Mouse (Mus musculus) ES-Bruce4 (cell line): ENCODE measurements around the gene Abraxas1. TPM values are rescaled to one million over a fixed set of nuclear protein-coding genes. Genes with fewer than 3 reads are reported as not detected.

Experiments
- H3K27ac ChIP-seq: 2 replicates; pipeline ENCODE4 v1.5.1; 2012; ENCODE audit warnings: low read length, inconsistent platforms; ENCODE audit not compliant: insufficient read depth
- H3K27me3 ChIP-seq: 2 replicates; pipeline ENCODE4 v1.6.1; 2012; ENCODE audit warnings: mild to moderate bottlenecking, low read length, inconsistent platforms; ENCODE audit not compliant: control insufficient read depth, poor library complexity, insufficient read depth, severe bottlenecking
- H3K36me3 ChIP-seq: 2 replicates; pipeline ENCODE4 v1.6.1; 2012; ENCODE audit warnings: inconsistent platforms, mild to moderate bottlenecking, low read length, moderate library complexity; ENCODE audit not compliant: control insufficient read depth, poor library complexity, insufficient read depth, severe bottlenecking
- H3K4me1 ChIP-seq: one replicate; pipeline ENCODE4 v1.8.1; 2011; ENCODE audit warnings: low read length; ENCODE audit not compliant: control insufficient read depth, insufficient read depth
- H3K4me3 ChIP-seq: 2 replicates; pipeline ENCODE4 v1.5.1; 2011; ENCODE audit warnings: low read depth, mild to moderate bottlenecking, low read length
- H3K9ac ChIP-seq: 2 replicates; pipeline ENCODE4 v1.6.1; 2012; ENCODE audit warnings: low read depth, mild to moderate bottlenecking, inconsistent platforms; ENCODE audit not compliant: poor library complexity, severe bottlenecking
- H3K9me3 ChIP-seq: replicated peaks from 2 replicates; pipeline ENCODE4 v1.6.1; 2012; ENCODE audit warnings: mild to moderate bottlenecking, low read length, inconsistent platforms; ENCODE audit not compliant: control insufficient read depth, poor library complexity, insufficient read depth, severe bottlenecking
- CTCF ChIP-seq: IDR thresholded peaks from one replicate; pipeline ENCODE4 v1.8.1; 2011; ENCODE audit warnings: low read depth, low read length
- EP300 ChIP-seq: IDR thresholded peaks from 2 replicates; pipeline ENCODE4 v1.6.1; 2011; ENCODE audit warnings: low read depth, low read length; ENCODE audit not compliant: insufficient read depth
- POLR2A ChIP-seq: IDR thresholded peaks from one replicate; pipeline ENCODE4 v1.8.1; 2011; ENCODE audit warnings: low read length; ENCODE audit not compliant: insufficient read depth
- polyA plus RNA-seq: library from polyadenylated mRNA; stranded (reverse); fragments of >200 nt; gene quantifications from 2 replicates; pipeline ENCODE4 v1.2.4, GENCODE M21; 2011; ENCODE audit warnings: low read depth; ENCODE audit not compliant: missing spikeins, insufficient read depth, insufficient read length

Abraxas1 gene
- polyA plus RNA-seq, 1 experiment = 37.4 TPM

- H3K9ac ChIP-seq = peak overlapping the region; percentile 95
- peak overlapping the region; percentile 80 for H3K4me3 ChIP-seq
- TF ChIP-seq CTCF (no peak), POLR2A (no peak), EP300 (no peak)
- no peaks in the 10 kb centered on the region for H3K4me1 ChIP-seq
- H3K27me3 ChIP-seq = no peaks in the 10 kb centered on the region
- no peak overlapping the region; the same call in 1 of the 2 replicates for H3K27ac ChIP-seq
- peaks cover 15% of the 10 kb centered on the region for H3K36me3 ChIP-seq
- no peaks in the 10 kb centered on the region for H3K9me3 ChIP-seq
Observed at GRCm38 (mm10) chr5:100819568-100820480, 941 bp downstream of the Abraxas1 start.

- Histone ChIP-seq H3K4me3 (no peak overlapping the region), H3K4me1 (no peaks in the 10 kb centered on the region)
- TF ChIP-seq EP300 (no peak), CTCF (no peak), POLR2A (no peak)
Observed at GRCm38 (mm10) chr5:100818341-100818740, 2.4 kb downstream of the Abraxas1 start.

GRCm38 (mm10) chr5:100798165-100798860 lies 22.5 kb downstream of the Abraxas1 start, which contains the start of the genes Helq and Mrps18c:
Helq (minus strand) TSS chr5:100798598.
Mrps18c (plus strand) TSS chr5:100798627.
- Histone ChIP-seq H3K4me1 (no peaks in the 10 kb centered on the region), H3K36me3 (peaks cover 27% of the 10 kb centered on the region), H3K4me3 (peak within 1 kb of the TSS; percentile 95), H3K27me3 (no peaks in the 10 kb centered on the region), H3K27ac (no peak within 1 kb of the TSS), H3K9me3 (no peaks in the 10 kb centered on the region), H3K9ac (peak within 1 kb of the TSS; percentile 86)
- no peak for TF ChIP-seq CTCF
- peak; percentile 70; the same call in 1 of the 2 replicates for TF ChIP-seq EP300
- TF ChIP-seq POLR2A = peak; percentile 41

More at GRCm38 (mm10) chr5:100818341-100818740, 2.4 kb downstream of the Abraxas1 start:
- no peaks in the 10 kb centered on the region for H3K9me3 ChIP-seq
- H3K27ac ChIP-seq = no peak overlapping the region
- peaks cover 20% of the 10 kb centered on the region for H3K36me3 ChIP-seq
- no peak overlapping the region for H3K9ac ChIP-seq
- H3K27me3 ChIP-seq = no peaks in the 10 kb centered on the region

GRCm38 (mm10) chr5:100794084-100794483 lies 26.7 kb downstream of the Abraxas1 start:
- Histone ChIP-seq H3K27me3 (no peaks in the 10 kb centered on the region), H3K36me3 (peaks cover 50% of the 10 kb centered on the region), H3K4me3 (no peak overlapping the region), H3K27ac (no peak overlapping the region), H3K9ac (no peak overlapping the region), H3K9me3 (no peaks in the 10 kb centered on the region), H3K4me1 (no peaks in the 10 kb centered on the region)
- TF ChIP-seq EP300 = no peak
- no peak for TF ChIP-seq POLR2A
- no peak for TF ChIP-seq CTCF

GRCm38 (mm10) chr5:100792261-100792660 lies 28.5 kb downstream of the Abraxas1 start:
- peaks cover 67% of the 10 kb centered on the region for H3K36me3 ChIP-seq
- H3K27ac ChIP-seq = no peak overlapping the region
- H3K4me3 ChIP-seq = no peak overlapping the region
- no peaks in the 10 kb centered on the region for H3K9me3 ChIP-seq
- no peaks in the 10 kb centered on the region for H3K4me1 ChIP-seq
- no peaks in the 10 kb centered on the region for H3K27me3 ChIP-seq
- H3K9ac ChIP-seq = no peak overlapping the region
- TF ChIP-seq CTCF (no peak), POLR2A (no peak), EP300 (no peak)

GRCm38 (mm10) chr5:100787527-100787926 lies 33.2 kb downstream of the Abraxas1 start:
- no peaks in the 10 kb centered on the region for H3K9me3 ChIP-seq
- H3K9ac ChIP-seq = no peak overlapping the region
- no peak overlapping the region for H3K27ac ChIP-seq
- H3K4me3 ChIP-seq = no peak overlapping the region
- peaks cover 61% of the 10 kb centered on the region for H3K36me3 ChIP-seq
- H3K27me3 ChIP-seq = no peaks in the 10 kb centered on the region
- H3K4me1 ChIP-seq = no peaks in the 10 kb centered on the region
- TF ChIP-seq CTCF = no peak
- TF ChIP-seq EP300 = no peak
- TF ChIP-seq POLR2A = no peak
